Mouse (Mus musculus): ENCODE data around the gene Cuzd1. TPM values are rescaled to one million over a fixed set of nuclear protein-coding genes. Genes with fewer than 3 reads are reported as not detected.
A peak's percentile ranks its signal among the peaks of the same experiment; 100 is the strongest.

The Cuzd1 gene
- total RNA-seq, 2 experiments from 2014 or later = 0.15 to 0.20 TPM

GRCm38 (mm10) chr7:131265851-131266250 is 56.2 kb downstream of the Cuzd1 start:
- no peak for DNase-seq (ENCODE audit: low spot score in 2 of 2)
- intact Hi-C loops (cut with DNase I) = no loop called here

- no peak for DNase-seq (ENCODE audit: low spot score in 2 of 2)
- intact Hi-C loops (cut with DNase I) = no loop called here
Observed at GRCm38 (mm10) chr7:131264251-131264650, 57.8 kb downstream of the Cuzd1 start.

GRCm38 (mm10) chr7:131260946-131261345 is 61.1 kb downstream of the Cuzd1 start:
- intact Hi-C loops (cut with DNase I) = no loop called here
- peak; percentile 11 to 14 for DNase-seq (ENCODE audit: low spot score in 2 of 2)

Other genes with a start within 250 kb of the Cuzd1 start
- gene 4933402N03Rik, start 176.0 kb downstream of the Cuzd1 start, total RNA-seq (2021) = not detected
- gene 5430419D17Rik, start 147.9 kb downstream of the Cuzd1 start, total RNA-seq (2021) = not detected
- gene Fam24b, start 7.2 kb upstream of the Cuzd1 start, total RNA-seq (2021) = under 1 TPM in 1 of 2 experiments, not detected in 1; 0.89 TPM
- gene Fam24a, start 11.6 kb upstream of the Cuzd1 start, total RNA-seq (2021) = not detected
- gene 2310057M21Rik, start 40.5 kb upstream of the Cuzd1 start, total RNA-seq (2021) = 10 to 100 TPM; 21.7 to 26.0 TPM
- gene Pstk, start 48.8 kb upstream of the Cuzd1 start, total RNA-seq (2021) = 10 to 100 TPM; 40.9 to 49.8 TPM
- gene Ikzf5, start 88.2 kb upstream of the Cuzd1 start, total RNA-seq (2021) = 10 to 100 TPM; 45.1 to 45.9 TPM
- gene Acadsb, start 88.3 kb upstream of the Cuzd1 start, total RNA-seq (2021) = 10 to 100 TPM; 68.4 to 68.8 TPM
- gene Hmx3, start 220.6 kb upstream of the Cuzd1 start, total RNA-seq (2021) = not detected
- gene Hmx2, start 226.5 kb upstream of the Cuzd1 start, total RNA-seq (2021) = not detected
- gene Bub3, start 237.9 kb upstream of the Cuzd1 start, total RNA-seq (2021) = 10 to 100 TPM; 55.4 to 56.8 TPM